Mouse (Mus musculus) adrenal gland, postnatal 25 days (tissue): ENCODE results near the gene Snx11. TPM values are rescaled to one million over a fixed set of nuclear protein-coding genes. Genes with fewer than 3 reads are reported as not detected.
"Not testable (repeated sequence)": the region's sequence is repeated elsewhere in the genome, so short reads cannot be mapped to it uniquely, and the experiment has no call there.

Experiments
- DNase-seq: peaks from one replicate; pipeline ENCODE4 v3.0.0; 2021; ENCODE audit warnings: mixed read lengths
- long read RNA-seq: library from polyadenylated mRNA; stranded (forward); transcript quantifications from one replicate; pipeline ENCODE4 v2.0.0, GENCODE M21; 2021
- total RNA-seq: library from RNA; stranded (reverse); gene quantifications from 2 replicates; pipeline ENCODE4 v1.2.3, GENCODE M21; 2021

The Snx11 gene
- 32.1 and 34.6 TPM in 2 replicates for total RNA-seq
- long read RNA-seq, transcript Snx11-201 (9 exons, 2,551 nt), result major isoform, 28 of 56 reads
- long read RNA-seq, transcript Snx11-202 (8 exons, 2,197 nt), result minor isoform, 13 of 56 reads
- long read RNA-seq, partial matches to known transcripts, result 5 of 56 reads
- long read RNA-seq, other reads (novel, unspliced or antisense), result 9 of 56 reads

DNA sequence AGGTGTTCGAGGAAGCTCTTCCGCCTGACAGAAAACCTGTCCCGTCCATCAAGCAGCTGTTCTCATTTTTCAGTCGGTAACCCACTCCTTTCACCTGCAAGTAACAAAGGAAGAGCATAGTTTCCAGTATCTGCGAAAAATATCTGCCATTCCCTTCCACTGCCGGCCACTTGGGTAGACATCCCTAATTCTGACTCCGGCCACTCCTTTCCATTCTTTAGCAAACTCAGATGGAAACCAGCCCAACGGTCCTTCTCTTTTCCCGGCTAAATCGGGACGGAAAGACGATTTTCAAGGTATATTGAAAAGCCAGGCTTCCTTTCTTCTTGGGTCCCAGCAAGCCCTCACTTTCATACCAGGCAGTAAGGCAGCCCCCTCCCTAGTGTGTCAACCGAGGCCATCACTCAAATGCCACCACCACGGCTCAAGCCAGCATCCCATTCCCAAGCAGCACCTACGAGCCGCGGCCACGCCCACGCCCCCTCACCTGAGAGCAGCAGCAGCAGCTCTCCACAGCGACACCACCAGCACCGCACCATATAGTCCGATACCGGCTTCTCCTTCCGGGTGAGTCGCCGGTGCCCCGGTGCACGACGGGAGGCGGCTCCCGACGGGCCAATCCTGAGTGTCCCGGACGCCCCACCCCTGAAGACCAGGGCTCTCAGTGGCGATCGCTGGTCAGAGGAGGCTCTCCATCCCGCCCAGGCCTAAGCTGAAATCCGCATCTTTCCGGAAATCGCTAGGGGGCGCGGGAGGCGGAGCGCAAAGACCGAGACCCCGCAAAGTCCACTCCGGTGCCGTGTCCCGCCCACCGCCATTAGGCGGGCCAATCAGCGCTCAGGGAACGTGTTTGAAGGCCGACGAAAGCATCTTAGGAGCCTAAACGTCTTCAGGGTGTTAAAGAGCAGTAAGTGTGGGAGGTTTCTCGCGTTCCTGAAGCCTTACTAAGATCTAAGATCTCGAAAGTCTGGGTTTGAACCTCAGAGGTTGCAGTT, at the start of gene Snx11:
TSS of gene Snx11 (minus strand) at position 592 of the 995 bp plus-strand sequence.
- peak; percentile 99 for DNase-seq

- DNase-seq, result no peak
Measured at GRCm38 (mm10) chr11:96826481-96826880, 49.1 kb upstream of the Snx11 start.

DNA sequence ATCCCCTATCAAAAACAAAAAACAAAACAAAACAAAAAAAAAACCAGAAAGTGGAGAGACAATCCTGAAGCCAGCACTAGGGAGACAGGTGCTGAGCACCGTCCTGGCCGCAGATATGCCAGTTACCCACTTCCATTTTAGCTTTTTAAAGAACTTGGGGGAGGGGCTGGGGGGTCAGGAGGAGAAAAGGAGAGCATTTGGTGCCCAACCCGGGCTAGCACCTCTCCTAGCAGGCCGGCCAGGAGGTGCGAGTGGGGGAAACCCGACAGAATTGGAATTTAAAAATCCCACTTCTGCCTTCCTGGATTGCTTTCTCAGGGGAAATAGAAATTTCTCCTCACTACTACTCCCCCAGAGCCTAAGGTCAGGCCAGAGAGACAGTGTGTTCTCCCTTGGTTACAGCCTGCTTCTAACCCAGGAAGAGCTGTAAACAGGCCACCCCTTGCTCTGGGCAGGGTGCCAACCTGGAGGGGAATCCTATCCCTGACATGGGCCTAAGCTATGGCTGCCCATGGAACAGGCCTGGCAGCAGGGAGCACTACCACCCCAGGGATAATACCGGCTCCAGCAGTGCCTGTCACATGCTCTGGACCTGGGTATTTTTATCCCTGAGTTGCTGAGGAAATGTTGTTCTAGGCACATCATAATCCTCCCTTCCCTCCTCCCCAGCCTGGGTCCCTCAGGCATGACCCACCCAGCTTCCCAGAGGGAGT, 47.6 kb upstream of the Snx11 start:
- peak; percentile 83 for DNase-seq

DNA sequence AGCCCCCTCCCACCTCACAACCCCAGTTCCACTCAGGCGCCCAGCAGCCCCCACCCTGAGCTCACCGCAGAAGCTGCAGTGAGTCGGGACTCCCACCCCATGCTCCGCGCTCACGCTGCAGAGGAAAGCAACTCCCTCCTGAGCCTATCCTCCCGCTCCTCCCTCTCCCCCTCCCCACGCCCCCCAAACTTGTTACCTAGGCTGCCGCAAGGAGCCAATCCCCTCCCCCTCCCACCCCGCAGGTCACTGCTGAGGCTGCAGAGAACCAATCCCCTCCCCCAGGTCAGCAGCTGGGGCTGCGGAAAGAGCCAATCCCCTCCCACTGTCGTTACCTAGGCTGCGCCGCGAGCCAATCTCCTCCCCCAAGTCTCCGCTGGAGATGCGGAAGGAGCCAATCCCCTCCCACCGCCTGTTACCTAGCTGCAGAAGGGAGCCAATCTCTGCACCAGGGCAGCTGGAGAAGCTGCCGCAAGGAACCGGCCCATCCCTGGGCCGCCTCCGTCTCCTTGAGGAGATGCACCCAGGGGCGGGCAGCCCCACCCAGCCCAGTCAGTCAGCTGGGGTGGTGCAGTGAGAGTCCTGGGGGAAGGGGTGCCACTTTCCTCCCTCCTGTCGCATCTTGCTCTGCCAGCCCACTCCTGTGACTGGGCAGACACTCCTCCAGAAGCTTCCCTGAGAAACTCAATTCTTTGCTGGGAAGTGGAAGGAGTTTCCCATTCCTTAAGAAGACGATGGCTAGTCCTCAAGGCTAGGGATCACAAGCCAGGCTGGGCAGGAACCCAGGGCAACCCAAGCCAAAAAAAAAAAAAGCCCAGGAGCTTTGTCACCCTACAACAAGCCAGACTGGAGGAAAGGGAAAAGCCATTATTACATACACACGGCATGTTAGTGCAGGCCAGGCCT, 46.8 kb upstream of the Snx11 start:
- DNase-seq, result peak; percentile 91

- no peak for DNase-seq
Measured at GRCm38 (mm10) chr11:96823471-96823837, 46.1 kb upstream of the Snx11 start.

GRCm38 (mm10) chr11:96822675-96823470, 45.5 kb upstream of the Snx11 start:
- peak; percentile 50 for DNase-seq

- no peak for DNase-seq
Measured at GRCm38 (mm10) chr11:96821956-96822355, 44.6 kb upstream of the Snx11 start.

DNA sequence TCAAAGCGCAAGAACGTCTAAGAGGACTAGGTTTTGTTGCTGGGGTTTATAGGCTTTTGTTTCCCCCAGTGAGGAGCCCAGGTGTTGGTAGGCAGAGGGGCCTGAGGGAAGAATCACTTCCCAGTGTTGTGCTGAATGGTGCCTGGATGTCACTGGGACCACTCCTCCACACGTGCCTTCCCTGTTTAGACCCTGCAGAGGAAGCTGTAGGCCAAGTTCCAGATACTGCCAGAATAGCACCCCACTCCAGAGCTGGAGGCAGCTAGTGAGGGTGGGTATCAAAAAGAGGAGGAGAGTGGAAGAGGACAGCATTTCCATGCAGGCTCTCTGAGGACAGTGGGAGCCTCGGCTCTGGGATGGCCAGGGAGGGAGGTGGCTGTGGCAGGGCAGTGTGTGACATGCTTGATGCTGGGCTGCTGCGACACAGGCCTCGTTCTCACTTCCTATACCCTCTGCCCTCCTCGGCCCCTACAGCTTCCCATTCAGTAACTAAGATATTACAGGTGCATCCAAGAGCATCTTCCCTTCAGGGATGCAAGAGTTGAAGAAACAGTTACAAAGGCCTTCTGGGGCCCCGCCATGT, 40.9 kb upstream of the Snx11 start:
- DNase-seq, result no peak

DNA sequence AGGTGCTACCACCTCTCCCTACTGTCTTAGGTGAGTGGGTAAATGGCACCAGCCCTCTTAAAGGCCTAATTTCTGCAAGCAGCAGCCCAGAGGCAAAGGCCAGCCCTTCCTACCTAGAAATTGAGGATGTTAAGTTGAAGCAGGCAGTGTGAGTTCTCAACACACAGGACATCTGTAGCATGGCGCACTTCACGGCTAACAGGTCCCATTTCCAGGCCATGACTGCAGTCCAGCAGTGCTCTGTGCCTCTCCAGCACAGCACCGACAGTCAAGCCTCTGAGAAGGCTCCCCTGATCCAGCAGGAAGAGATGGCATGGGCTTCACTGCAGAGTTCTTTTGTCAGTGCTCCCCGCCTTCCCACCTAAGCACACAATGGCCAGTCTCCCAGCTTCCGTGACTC, 39.6 kb upstream of the Snx11 start:
- DNase-seq, result no peak

DNA sequence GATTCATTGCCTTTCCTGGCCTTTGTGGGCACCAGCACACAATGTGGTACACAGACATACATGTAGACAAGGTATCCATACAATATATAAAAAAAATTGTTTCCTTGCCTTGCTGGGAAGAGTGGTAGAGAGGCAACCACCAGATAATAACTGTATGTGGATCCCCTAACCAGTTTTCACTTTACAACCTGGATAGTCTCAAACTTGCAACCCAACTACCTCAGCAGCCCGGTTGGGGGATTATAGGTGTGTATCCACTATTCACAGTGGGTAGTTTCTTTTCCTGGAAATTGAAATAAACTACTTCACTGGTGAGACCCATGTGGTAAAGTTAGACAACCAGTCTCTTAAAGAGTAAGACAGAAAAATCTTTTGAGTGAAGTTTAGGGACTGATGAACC, 39.1 kb upstream of the Snx11 start:
- no peak for DNase-seq

GRCm38 (mm10) chr11:96815895-96816294, 38.5 kb upstream of the Snx11 start:
- DNase-seq, result no peak

GRCm38 (mm10) chr11:96814443-96814842, 37.1 kb upstream of the Snx11 start:
- no peak for DNase-seq

GRCm38 (mm10) chr11:96813920-96814319, 36.6 kb upstream of the Snx11 start:
- no peak for DNase-seq

DNA sequence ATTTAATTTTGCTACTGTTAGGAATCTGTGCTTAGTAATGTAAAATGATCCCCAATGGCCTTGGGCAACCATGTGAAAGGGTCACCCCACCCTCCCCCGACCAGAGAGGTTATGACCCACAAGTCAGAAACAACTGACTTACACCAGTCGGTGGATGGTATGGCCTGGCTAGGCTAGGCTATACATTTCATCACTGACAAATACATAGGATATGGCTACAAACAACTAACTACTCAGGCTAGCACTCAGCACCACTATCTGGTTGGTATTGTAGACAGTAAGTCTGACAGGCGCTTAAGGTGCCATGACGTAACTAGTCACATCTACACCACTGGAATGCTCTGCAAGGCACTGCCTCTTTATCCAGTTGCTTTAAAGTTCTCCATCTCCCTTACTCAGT, 36.1 kb upstream of the Snx11 start:
- no peak for DNase-seq

DNA sequence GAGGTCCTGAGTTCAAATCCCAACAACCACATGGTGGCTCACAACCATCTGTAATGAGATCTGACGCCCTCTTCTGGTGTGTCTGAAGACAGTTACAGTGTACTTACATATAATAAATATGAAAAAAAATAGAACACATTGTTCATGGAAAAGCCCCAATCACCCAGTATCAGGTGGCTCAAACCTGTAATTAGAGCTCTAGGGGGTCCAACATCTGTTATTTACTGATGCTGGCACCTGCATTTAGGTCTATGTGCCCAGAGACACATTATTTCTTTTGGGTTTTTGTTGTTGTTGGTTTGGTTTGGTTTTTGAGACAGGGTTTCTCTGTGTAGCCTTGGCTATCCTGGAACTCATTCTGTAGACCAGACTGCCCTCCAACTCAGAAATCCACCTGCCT, 33.8 kb upstream of the Snx11 start:
- not testable (repeated sequence) for DNase-seq

DNA sequence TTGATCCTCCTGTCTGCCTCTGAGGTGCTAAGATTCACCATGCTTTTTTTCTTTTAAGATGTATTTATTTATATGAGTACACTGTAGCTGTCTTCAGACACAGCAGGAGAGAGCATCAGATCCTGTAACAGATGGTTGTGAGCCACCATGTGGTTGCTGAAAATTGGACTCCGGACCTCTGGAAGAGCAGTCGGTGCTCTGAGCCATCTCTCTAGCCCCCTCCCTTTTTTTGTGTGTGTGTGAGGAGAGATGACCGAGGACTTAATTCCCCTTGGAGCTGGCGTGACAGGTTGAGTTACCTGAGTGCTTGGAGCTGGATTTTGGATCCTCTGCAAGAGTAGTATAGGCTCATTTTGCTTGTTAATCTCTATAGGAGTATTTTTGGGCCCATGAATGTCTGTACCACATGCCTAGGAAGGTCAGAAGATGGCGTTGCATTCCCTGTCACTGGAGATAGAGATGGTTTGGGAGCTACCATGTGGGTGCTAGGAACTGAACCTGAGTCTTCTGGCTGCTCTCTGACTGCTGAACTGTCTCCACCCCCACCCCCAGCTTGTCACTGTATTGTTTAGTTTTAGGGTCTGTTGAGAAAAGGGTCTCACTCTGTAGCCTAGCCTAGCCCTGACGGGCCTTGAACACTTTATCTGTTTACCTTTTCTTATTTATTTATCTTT, 32.3 kb upstream of the Snx11 start:
- DNase-seq, result no peak

DNA sequence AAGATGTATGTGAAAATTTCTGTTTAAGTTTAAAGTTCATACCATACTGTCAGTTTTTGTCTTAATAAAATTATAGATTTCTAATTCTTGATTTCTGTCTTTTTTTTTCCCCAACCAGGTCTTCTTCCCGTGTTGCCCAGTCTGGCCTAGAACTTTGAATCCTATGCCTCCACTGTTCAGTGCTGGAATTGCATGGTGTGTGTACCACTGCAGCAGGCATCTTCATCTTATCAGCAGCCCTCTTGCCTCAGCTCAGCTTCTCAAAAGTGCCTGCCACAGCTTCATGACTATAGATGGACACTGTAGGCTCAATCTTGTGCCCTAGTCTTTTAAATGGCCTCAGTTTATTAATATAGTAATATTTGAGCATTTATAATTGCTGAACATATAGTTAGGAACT, 30.7 kb upstream of the Snx11 start:
- no peak for DNase-seq

DNA sequence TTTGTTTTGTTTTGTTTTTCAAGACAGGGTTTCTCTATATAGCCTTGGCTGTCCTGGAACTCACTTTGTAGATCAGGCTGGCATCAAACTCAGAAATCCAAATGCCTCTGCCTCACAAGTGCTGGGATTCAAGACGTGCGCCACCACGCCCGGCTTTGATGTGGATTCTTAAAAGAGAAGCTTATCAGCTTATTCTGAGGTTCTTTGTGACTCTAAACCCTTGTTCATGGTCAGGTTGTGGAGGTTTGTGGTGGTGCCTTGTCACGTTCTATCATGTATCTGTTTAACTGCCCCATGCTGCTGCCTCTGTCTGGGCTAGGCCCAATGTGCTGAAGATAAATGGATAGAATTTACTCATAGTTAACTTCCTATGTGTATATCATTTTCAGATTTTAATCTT, 28.2 kb upstream of the Snx11 start:
- DNase-seq, result no peak

DNA sequence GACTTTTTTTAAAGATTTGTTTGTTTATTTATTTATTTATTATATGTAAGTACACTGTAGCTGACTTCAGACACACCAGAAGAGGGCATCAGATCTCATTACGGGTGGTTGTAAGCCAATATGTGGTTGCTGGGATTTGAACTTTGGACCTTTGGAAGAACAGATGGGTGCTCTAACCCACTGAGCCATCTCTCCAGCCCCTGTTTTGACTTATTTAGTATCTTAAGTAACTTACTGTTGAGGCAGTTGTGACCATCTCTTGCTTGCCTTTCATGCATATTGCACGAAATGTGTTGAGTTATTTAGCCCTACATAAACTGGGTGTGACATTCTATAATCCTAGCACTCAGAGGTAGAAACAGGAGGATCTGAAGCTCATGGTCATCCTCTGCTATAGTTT, 22.2 kb upstream of the Snx11 start:
- no peak for DNase-seq

DNA sequence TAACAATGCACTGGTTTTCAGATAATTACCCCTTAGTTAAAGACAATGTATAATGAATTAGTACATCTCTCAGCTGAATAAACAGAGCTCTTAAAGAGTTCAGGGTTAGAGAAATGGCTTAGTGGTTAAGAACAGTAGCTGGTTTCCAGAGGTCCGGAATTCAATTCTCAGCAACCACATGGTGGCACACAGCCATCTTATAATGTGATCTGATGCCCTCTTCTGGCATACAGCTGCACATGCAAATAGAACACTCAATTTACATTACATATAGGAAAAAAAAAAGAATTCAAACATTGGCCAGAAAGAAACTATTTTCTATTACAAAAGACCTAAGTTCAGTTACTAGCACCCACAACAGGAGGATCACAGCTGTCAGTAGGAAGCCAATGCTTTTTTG, 19.2 kb upstream of the Snx11 start:
- DNase-seq, result no peak
